Mouse (Mus musculus): ENCODE results near the gene Ccdc115. TPM values are rescaled to one million over a fixed set of nuclear protein-coding genes. Genes with fewer than 3 reads are reported as not detected.
A peak's percentile ranks its signal among the peaks of the same experiment; 100 is the strongest.

The Ccdc115 gene
- 68.9 and 69.8 TPM in 2 replicates for polyA plus RNA-seq (2016; fragmentation: Nextera tagmentation; extraction: Ambion mirVana)

DNA sequence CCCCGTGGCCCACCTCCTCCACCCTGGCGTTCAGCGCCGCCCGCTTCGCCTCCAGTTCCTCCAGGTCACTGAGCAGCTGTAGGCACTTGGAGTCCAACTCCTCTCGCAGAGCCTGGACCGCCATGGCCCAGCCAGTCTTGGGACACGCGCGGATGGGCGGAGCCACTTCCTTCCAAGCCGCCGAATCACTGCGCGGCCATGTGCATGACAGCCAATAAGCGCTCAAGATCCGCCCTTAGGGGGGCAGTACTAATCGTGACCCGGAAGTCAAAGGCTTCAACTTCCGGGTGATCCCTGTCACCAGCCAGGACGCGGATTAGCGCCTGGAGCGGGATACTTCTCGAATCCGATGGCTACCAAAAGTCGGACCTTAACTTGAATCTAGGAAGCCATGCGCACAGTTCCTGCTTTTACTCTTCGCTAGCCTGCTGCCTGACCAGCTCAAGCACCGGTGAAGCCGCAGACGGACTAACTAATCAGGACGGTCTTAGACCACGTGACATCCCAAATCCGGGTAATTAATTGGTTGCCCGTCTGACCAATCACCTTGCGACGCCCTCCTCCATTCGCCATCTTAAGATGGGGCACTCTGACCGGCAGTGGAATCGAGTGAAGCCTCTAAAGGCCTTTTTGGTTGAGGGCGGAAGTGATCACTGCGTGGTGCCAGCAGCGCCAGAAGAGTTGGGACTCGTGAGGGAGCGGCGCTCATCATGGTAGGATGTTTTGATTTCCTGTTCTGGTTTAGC is at the start of gene Ccdc115, which contains the start of gene Imp4:
Gene Ccdc115, minus strand, starts transcription at position 458 of the 746 bp plus-strand sequence.
Gene Imp4, plus strand, starts transcription at position 637 of the 746 bp plus-strand sequence.
- H3K27me3 ChIP-seq: no peaks in the 10 kb centered on the region
- no peaks in the 10 kb centered on the region for H3K9me3 ChIP-seq
- peak within 1 kb of the TSS; percentile 73 for H3K27ac ChIP-seq
- H3K4me3 ChIP-seq (replicated peaks): peak within 1 kb of the TSS; percentile 74
- H3K4me1 ChIP-seq: peaks cover 26% of the 10 kb centered on the region
- ATAC-seq (ENCODE audit: low FRiP score): peak; percentile 95
- peak within 1 kb of the TSS; percentile 73 for H3K4me2 ChIP-seq
- WGBS: under 1% methylated on average over 48 of the region's 48 CpGs
- H3K9ac ChIP-seq: peak within 1 kb of the TSS; percentile 65
- H3K36me3 ChIP-seq (replicated peaks): peaks cover 30% of the 10 kb centered on the region

DNA sequence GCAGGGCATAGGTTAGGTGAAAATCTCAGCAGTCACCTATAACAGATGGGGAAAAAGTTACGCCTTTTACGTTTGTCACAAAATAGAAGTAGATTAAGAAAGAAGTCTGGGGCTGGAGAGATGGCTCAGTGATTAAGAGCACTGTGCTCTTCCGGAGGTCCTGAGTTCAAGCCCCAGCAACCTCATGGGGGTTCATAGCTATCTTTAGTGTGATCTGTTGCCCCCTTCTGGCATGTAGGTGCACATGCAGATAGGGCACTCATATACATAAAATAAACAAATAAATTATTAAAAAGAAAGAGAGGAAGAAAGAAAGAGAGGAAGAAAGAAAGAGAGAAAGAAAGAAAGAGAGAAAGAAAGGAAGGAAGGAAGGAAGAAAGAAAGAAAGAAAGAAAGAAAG is 47.9 kb upstream of the Ccdc115 start:
- Histone ChIP-seq H3K36me3 (replicated peaks) (no peaks in the 10 kb centered on the region), H3K27me3 (peaks cover 12% of the 10 kb centered on the region), H3K27ac (no peak overlapping the region), H3K9ac (no peak overlapping the region), H3K4me2 (no peak overlapping the region), H3K4me3 (replicated peaks) (no peak overlapping the region), H3K4me1 (peaks cover 7% of the 10 kb centered on the region; the same call in 1 of the 2 replicates), H3K9me3 (no peaks in the 10 kb centered on the region)
- no peak for ATAC-seq (ENCODE audit: low FRiP score)
- 90% methylated on average over 3 of the region's 3 CpGs for WGBS

DNA sequence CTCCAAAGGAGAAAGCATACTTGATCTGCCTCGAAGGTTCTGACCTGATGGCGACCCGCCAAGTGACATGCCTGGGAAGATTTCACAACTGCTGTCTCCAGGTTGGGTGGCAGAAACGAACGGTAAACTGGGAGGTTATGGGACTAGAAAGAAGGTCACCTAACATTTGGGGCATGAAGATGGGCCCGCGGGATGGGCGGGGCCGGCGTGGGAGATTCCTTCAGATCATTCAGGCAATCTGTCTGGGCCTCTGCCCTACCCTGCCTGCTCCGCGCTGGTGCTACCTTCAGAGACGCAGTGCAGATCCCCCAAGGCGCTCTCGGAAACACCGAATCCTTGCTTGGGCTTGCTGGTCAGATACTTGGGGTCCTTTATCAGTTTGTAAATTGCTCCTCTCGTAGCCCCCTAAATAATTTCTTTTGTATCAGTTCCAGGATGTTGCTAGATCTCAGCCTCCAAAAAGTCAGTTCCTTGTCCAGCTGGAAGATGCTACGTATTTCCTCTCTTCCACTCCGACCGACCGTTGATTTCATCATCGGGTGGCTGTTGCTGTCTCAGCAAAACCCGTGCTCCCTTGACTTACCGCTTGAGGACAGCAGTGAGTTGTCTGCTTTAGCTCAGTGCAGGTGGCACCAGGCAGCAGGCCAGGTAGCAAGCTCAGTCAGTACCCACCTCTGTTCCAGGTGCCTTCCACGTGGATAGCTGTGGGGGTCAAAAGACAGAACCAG is 46.2 kb upstream of the Ccdc115 start:
- Histone ChIP-seq H3K4me3 (replicated peaks) (peak overlapping the region; percentile 25), H3K36me3 (replicated peaks) (no peaks in the 10 kb centered on the region), H3K4me1 (peaks cover 7% of the 10 kb centered on the region; the same call in 1 of the 2 replicates), H3K27me3 (peaks cover 12% of the 10 kb centered on the region), H3K27ac (no peak overlapping the region), H3K9me3 (no peaks in the 10 kb centered on the region), H3K4me2 (peak overlapping the region; percentile 52), H3K9ac (peak overlapping the region; percentile 33; the same call in 1 of the 2 replicates)
- ATAC-seq (ENCODE audit: low FRiP score): 0 out of 2 replicates have a peak, but pooled peaks have one; percentile 58
- WGBS: 13% methylated on average over 25 of the region's 25 CpGs

DNA sequence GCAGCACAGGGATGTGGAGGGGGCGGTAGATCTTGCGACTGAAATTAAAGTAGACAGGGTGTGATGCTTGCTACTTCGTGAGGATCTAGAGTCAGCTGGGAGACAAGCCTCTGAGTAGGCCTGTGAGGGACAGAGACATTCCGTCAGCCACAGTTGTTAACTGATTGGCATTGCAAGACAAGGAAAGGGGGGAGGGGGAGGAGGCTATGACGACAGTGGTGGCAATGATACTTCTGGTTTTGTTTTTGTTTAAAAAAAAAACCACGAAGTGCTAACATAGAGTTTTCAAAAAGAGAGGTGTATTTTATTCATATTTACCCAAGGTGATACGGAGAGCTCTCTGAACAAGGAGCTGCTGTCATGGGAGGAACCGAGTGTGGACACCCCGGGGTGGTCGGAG is 45.0 kb upstream of the Ccdc115 start:
- no peak overlapping the region for H3K4me2 ChIP-seq
- H3K9ac ChIP-seq: no peak overlapping the region
- H3K27me3 ChIP-seq: peaks cover 12% of the 10 kb centered on the region
- no peak for ATAC-seq (ENCODE audit: low FRiP score)
- H3K4me1 ChIP-seq: peaks cover 7% of the 10 kb centered on the region; the same call in 1 of the 2 replicates
- no peak overlapping the region for H3K27ac ChIP-seq
- 82% methylated on average over 10 of the region's 10 CpGs for WGBS
- H3K4me3 ChIP-seq (replicated peaks): no peak overlapping the region
- H3K9me3 ChIP-seq: no peaks in the 10 kb centered on the region
- no peaks in the 10 kb centered on the region for H3K36me3 ChIP-seq (replicated peaks)

DNA sequence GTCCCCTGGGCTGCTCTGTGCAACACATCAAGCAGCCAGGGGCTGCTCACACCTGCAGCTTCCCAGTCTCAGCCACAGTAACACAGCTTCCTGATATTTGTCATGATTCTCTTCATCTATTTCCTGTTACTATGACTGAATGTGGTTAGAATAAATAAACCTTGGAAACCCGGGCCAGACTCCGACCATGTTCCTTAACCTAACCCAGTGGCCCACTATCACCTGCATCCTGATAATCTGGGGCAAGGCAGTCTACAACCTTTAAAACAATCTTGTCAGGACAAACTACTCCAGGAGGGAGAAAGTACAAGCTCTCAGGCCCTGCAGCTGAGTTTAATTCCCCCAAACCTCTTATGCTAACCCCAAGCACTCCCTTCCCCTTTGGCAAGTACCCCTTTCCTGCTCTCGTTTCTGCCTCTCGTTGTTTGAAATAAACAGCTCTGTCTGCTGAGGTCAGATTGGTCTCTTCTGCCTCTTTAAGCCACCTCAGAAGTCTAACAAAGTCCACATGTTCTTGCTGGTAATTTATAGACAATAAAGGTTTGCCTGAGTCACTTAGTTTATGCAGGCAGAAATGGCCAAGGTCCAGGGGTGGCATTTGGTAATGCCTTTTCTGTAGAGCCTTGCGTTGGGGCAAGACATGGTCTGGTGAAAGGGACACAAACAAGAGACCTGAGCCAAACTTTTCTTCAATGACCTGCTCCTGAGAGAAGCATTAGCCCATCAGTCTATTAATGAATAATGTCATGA is 42.6 kb upstream of the Ccdc115 start:
- 73% methylated on average over 5 of the region's 5 CpGs for WGBS
- Histone ChIP-seq H3K4me3 (replicated peaks) (no peak overlapping the region), H3K4me2 (no peak overlapping the region), H3K36me3 (replicated peaks) (no peaks in the 10 kb centered on the region), H3K9ac (no peak overlapping the region), H3K27ac (no peak overlapping the region), H3K4me1 (peaks cover 7% of the 10 kb centered on the region; the same call in 1 of the 2 replicates), H3K9me3 (no peaks in the 10 kb centered on the region), H3K27me3 (peaks cover 12% of the 10 kb centered on the region)
- ATAC-seq (ENCODE audit: low FRiP score): no peak

DNA sequence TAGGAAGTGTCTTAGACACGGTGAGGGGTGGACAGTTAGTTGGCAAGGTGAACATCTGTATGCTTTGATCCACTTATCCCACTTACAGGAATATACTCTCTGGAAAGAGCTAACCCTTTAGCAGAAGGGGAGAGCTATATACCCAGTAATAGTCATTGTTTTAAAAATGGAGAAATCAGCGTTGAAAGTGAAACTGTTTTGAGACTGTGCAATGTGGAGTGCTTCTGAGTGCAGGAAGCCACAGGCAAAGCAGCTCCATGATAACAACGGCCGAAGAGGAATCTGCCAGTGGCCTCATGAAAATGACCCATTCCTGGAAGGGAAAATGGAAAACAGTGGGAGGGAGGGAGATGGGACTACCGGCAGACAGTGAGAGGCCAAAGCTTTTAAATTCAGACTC is 41.3 kb upstream of the Ccdc115 start:
- Histone ChIP-seq H3K27ac (no peak overlapping the region), H3K27me3 (peaks cover 9% of the 10 kb centered on the region), H3K36me3 (replicated peaks) (no peaks in the 10 kb centered on the region), H3K9me3 (no peaks in the 10 kb centered on the region), H3K4me3 (replicated peaks) (no peak overlapping the region), H3K4me2 (no peak overlapping the region), H3K9ac (no peak overlapping the region), H3K4me1 (peaks cover 7% of the 10 kb centered on the region; the same call in 1 of the 2 replicates)
- 80% methylated on average over 5 of the region's 5 CpGs for WGBS
- no peak for ATAC-seq (ENCODE audit: low FRiP score)

DNA sequence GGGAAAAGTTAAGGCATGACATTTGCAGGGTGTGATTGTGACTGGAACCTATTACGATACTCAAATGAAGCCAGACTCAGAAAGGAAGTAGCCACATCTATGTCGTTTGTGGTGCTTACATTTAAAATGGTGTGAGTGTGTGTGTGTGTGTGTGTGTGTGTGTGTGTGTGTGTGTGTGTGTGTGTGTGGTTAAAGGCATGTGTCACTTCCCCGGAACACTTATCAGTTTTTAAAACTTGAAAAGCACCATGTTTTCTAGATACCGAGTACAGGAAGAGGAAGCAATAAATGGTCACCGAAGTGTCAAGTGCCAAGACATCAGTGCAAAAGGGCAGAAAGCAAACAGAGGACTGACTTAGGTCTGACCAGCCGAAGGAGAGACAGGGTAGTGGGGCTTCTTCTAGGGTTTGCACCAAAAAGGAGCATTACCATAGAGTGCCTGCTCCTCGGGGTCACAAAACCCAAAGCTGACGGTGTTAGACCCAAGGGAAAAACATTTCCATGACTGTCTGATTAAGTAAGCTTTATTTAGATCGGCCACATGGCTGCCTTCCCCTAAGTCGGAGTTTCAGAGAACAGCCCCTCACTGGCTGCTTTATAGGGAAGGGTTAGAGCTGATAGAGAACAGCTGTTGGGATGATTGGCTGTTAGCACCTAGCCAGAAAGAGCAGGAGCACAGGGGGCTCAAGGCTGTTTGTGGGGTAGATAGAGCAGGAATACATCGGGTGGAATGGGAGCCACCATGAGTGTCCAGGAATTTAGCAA is 39.6 kb upstream of the Ccdc115 start:
- peaks cover 16% of the 10 kb centered on the region; the same call in 1 of the 2 replicates for H3K27me3 ChIP-seq
- WGBS: 75% methylated on average over 11 of the region's 11 CpGs
- H3K4me3 ChIP-seq (replicated peaks): no peak overlapping the region
- ATAC-seq (ENCODE audit: low FRiP score): no peak
- no peaks in the 10 kb centered on the region for H3K9me3 ChIP-seq
- H3K4me1 ChIP-seq: no peaks in the 10 kb centered on the region
- no peak overlapping the region for H3K27ac ChIP-seq
- no peak overlapping the region for H3K4me2 ChIP-seq
- H3K36me3 ChIP-seq (replicated peaks): no peaks in the 10 kb centered on the region
- no peak overlapping the region for H3K9ac ChIP-seq

DNA sequence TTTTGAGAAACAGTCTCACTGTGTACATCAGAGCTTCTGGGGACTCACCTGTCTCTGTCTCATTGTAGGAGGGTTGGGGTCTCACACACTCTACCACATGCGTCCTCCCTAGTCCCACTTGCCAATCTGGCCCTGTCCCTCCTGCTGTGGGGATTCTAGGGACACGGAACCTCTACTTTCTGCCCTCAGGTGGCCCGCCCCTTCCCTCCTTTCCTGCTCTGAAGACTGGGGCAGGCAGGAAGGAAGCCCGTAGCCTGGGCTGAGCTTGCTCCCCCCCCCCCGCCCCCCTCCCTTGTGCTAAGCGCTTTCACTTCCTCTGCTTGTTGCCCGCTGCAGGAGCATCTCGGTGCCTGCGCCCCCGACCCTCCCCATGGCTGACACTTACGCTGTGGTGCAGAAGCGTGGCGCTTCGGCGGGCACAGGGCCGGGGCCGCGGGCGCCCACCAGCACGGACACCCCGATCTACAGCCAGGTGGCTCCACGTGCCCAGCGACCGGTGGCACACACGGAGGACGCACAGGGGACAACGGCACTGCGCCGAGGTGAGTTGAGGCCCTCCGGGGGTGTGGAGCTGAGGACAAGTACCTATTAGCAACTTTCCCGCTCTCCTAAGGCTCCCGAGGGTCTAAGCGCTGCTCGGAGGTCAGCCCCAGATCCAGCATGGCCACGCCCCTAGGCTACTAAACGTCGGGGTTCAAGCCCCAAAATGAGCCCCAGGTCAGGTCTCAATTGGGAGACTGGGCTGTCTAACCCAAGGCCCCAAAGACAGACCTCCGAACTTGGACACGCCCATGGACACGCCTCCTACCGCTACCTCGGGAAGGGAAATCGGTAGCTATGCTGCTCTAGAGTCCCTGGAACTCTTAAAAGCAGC is 33.2 kb upstream of the Ccdc115 start:
- no peak overlapping the region for H3K27ac ChIP-seq

DNA sequence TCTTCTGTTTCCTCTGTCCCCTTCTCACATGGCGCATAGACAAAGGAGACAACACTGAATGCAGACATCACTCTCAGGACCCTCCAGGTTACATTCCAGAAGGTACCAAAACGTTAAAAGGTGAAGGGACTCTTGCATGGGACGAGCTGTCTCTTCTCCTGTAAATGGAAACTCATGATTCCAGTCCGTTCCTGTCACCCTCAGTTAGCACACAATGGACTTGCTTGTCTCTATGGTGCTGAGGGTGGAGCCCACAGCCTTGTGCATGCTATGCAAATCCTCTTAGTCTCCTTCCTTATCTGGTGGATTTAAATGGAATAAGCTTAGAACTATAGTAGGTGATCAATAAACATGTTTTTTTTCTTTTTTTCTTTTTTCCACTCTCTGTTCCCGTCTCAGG is 30.3 kb upstream of the Ccdc115 start:
- peaks cover 8% of the 10 kb centered on the region for H3K4me1 ChIP-seq
- no peak for ATAC-seq (ENCODE audit: low FRiP score)
- no peaks in the 10 kb centered on the region for H3K9me3 ChIP-seq
- H3K27ac ChIP-seq: no peak overlapping the region
- H3K27me3 ChIP-seq: peaks cover 43% of the 10 kb centered on the region
- no peak overlapping the region for H3K4me2 ChIP-seq
- H3K9ac ChIP-seq: no peak overlapping the region
- 69% methylated on average over 5 of the region's 5 CpGs for WGBS
- H3K36me3 ChIP-seq (replicated peaks): no peaks in the 10 kb centered on the region
- no peak overlapping the region for H3K4me3 ChIP-seq (replicated peaks)

More for the DNA sequence above, 33.2 kb upstream of the Ccdc115 start:
- Histone ChIP-seq H3K4me3 (replicated peaks) (peak overlapping the region; percentile 50), H3K27me3 (peaks cover 48% of the 10 kb centered on the region), H3K36me3 (replicated peaks) (no peaks in the 10 kb centered on the region), H3K4me1 (peaks cover 8% of the 10 kb centered on the region), H3K4me2 (peak overlapping the region; percentile 95), H3K9me3 (no peaks in the 10 kb centered on the region), H3K9ac (peak overlapping the region; percentile 57)
- under 1% methylated on average over 42 of the region's 43 CpGs for WGBS
- peak; percentile 63; the same call in 1 of the 2 replicates for ATAC-seq (ENCODE audit: low FRiP score)

DNA sequence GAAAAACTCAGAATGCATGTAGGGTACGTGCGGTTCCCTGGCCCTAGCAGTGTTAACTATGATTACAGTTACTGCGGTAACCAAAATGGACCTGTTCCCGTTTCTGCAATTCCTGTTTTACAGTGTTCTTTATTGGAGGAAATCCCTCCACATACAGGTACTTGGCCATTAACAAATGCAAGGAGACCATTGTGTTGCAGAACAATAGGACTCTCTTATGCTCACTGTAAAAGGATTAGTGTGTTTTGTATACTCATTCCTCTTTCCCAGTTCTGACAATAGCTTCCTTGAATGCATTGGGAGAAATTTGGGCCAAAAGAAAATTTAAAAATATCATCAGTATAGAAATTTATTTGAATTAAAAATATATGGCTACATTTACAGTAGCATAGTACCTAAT is 29.0 kb upstream of the Ccdc115 start:
- Histone ChIP-seq H3K4me3 (replicated peaks) (no peak overlapping the region), H3K9ac (no peak overlapping the region), H3K27ac (no peak overlapping the region), H3K9me3 (no peaks in the 10 kb centered on the region), H3K4me1 (peaks cover 8% of the 10 kb centered on the region), H3K36me3 (replicated peaks) (no peaks in the 10 kb centered on the region), H3K27me3 (peaks cover 30% of the 10 kb centered on the region), H3K4me2 (no peak overlapping the region)
- WGBS: 67% methylated on average over 4 of the region's 4 CpGs
- no peak for ATAC-seq (ENCODE audit: low FRiP score)

DNA sequence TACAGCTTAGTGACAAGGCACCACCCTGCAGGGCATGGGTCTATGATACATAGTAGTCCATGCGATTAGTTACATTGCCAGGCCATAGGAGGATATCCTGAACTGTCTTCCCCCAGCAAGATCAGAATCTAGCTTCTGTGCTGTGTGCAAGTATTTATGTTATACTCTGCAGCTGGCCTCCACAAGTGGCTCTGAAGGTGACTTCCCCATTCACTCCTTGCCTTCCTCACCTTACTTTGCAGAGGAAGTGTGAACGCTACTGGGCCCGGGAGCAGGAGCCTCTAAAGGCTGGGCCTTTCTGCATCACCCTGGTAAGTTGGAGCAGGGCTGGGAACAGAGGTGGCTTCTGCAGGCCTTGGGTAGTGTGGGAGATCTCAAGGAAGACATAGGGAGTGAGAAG is 28.6 kb upstream of the Ccdc115 start:
- Histone ChIP-seq H3K9ac (no peak overlapping the region), H3K9me3 (no peaks in the 10 kb centered on the region), H3K4me3 (replicated peaks) (no peak overlapping the region), H3K4me1 (peaks cover 7% of the 10 kb centered on the region), H3K36me3 (replicated peaks) (no peaks in the 10 kb centered on the region), H3K4me2 (no peak overlapping the region), H3K27ac (no peak overlapping the region), H3K27me3 (peaks cover 26% of the 10 kb centered on the region)
- 62% methylated on average over 3 of the region's 3 CpGs for WGBS
- ATAC-seq (ENCODE audit: low FRiP score): no peak

All from forebrain, embryonic 12.5 days (tissue).